Mouse (Mus musculus): ENCODE data around the gene Mepce. TPM values are rescaled to one million over a fixed set of nuclear protein-coding genes. Genes with fewer than 3 reads are reported as not detected.
"Not testable (repeated sequence)": the region's sequence is repeated elsewhere in the genome, so short reads cannot be mapped to it uniquely, and the experiment has no call there.

Gene Mepce
- polyA plus RNA-seq, 1 experiment from 2014 or later = 11.8 TPM

GRCm38 (mm10) chr5:137753111-137753832 is 34.2 kb downstream of the Mepce start:
- no peak overlapping the region for H3K27ac ChIP-seq
- H3K27me3 ChIP-seq = no peaks in the 10 kb centered on the region
- WGBS = 73% methylated on average over 11 of the region's 13 CpGs
- peaks cover 68% of the 10 kb centered on the region for H3K36me3 ChIP-seq
- H3K4me3 ChIP-seq = no peak overlapping the region
- no peak for ATAC-seq (ENCODE audit: low FRiP score, low read depth)
- no peak overlapping the region for H3K9ac ChIP-seq
- no peaks in the 10 kb centered on the region for H3K9me3 ChIP-seq
- H3K4me2 ChIP-seq (replicated peaks) = no peak overlapping the region
- peaks cover 16% of the 10 kb centered on the region for H3K4me1 ChIP-seq

- H3K9me3 ChIP-seq = no peaks in the 10 kb centered on the region
- H3K27me3 ChIP-seq = no peaks in the 10 kb centered on the region
- H3K36me3 ChIP-seq = peaks cover 60% of the 10 kb centered on the region
- no peak for ATAC-seq (ENCODE audit: low FRiP score, low read depth)
- H3K4me2 ChIP-seq (replicated peaks) = no peak overlapping the region
- 88% methylated on average over 6 of the region's 6 CpGs for WGBS
- H3K27ac ChIP-seq = no peak overlapping the region
- peaks cover 25% of the 10 kb centered on the region for H3K4me1 ChIP-seq
- no peak overlapping the region for H3K4me3 ChIP-seq
- H3K9ac ChIP-seq = no peak overlapping the region
Observed at GRCm38 (mm10) chr5:137751988-137752387, 35.5 kb downstream of the Mepce start.

- Histone ChIP-seq H3K27ac (no peak overlapping the region), H3K4me2 (replicated peaks) (no peak overlapping the region), H3K9me3 (no peaks in the 10 kb centered on the region), H3K9ac (no peak overlapping the region), H3K4me1 (peaks cover 25% of the 10 kb centered on the region), H3K27me3 (no peaks in the 10 kb centered on the region), H3K36me3 (peaks cover 56% of the 10 kb centered on the region), H3K4me3 (no peak overlapping the region)
- 91% methylated on average over 13 of the region's 13 CpGs for WGBS
- no peak for ATAC-seq (ENCODE audit: low FRiP score, low read depth)
Observed at GRCm38 (mm10) chr5:137751221-137751887, 36.1 kb downstream of the Mepce start.

GRCm38 (mm10) chr5:137750212-137750611 is 37.2 kb downstream of the Mepce start:
- Histone ChIP-seq H3K4me1 (peaks cover 29% of the 10 kb centered on the region), H3K36me3 (peaks cover 45% of the 10 kb centered on the region)
- not testable (repeated sequence) for H3K9me3 ChIP-seq; H3K4me3 ChIP-seq; H3K27ac ChIP-seq; H3K4me2 ChIP-seq (replicated peaks); H3K27me3 ChIP-seq; ATAC-seq (ENCODE audit: low FRiP score, low read depth); H3K9ac ChIP-seq
- WGBS = 93% methylated on average over 7 of the region's 8 CpGs

GRCm38 (mm10) chr5:137749196-137749836 is 38.1 kb downstream of the Mepce start:
- Histone ChIP-seq H3K36me3 (peaks cover 43% of the 10 kb centered on the region), H3K4me3 (peak overlapping the region; percentile 83), H3K9me3 (no peaks in the 10 kb centered on the region), H3K4me2 (replicated peaks) (peak overlapping the region; percentile 99), H3K27me3 (no peaks in the 10 kb centered on the region), H3K27ac (no peak overlapping the region; the same call in 1 of the 2 replicates), H3K9ac (peak overlapping the region; percentile 48; the same call in 1 of the 2 replicates), H3K4me1 (peaks cover 29% of the 10 kb centered on the region)
- no peak for ATAC-seq (ENCODE audit: low FRiP score, low read depth)
- WGBS = 45% methylated on average over 6 of the region's 6 CpGs

- Histone ChIP-seq H3K4me2 (replicated peaks) (peak overlapping the region; percentile 99), H3K9ac (peak overlapping the region; percentile 43), H3K27ac (peak overlapping the region; percentile 97; the same call in 1 of the 2 replicates), H3K4me3 (peak overlapping the region; percentile 83), H3K27me3 (no peaks in the 10 kb centered on the region), H3K4me1 (peaks cover 29% of the 10 kb centered on the region), H3K9me3 (no peaks in the 10 kb centered on the region), H3K36me3 (peaks cover 33% of the 10 kb centered on the region)
- no peak for ATAC-seq (ENCODE audit: low FRiP score, low read depth)
- WGBS = 24% methylated on average over 5 of the region's 5 CpGs
Observed at GRCm38 (mm10) chr5:137748130-137748770, 39.2 kb downstream of the Mepce start.

- peak overlapping the region; percentile 99 for H3K4me2 ChIP-seq (replicated peaks)
- peaks cover 26% of the 10 kb centered on the region for H3K36me3 ChIP-seq
- peaks cover 29% of the 10 kb centered on the region for H3K4me1 ChIP-seq
- peak overlapping the region; percentile 90 for H3K9ac ChIP-seq
- no peaks in the 10 kb centered on the region for H3K27me3 ChIP-seq
- no peaks in the 10 kb centered on the region for H3K9me3 ChIP-seq
- peak overlapping the region; percentile 97 for H3K27ac ChIP-seq
- peak overlapping the region; percentile 83 for H3K4me3 ChIP-seq
- ATAC-seq (ENCODE audit: low FRiP score, low read depth) = no peak
- 2% methylated on average over 26 of the region's 26 CpGs for WGBS
Observed at GRCm38 (mm10) chr5:137747326-137747961, 40.0 kb downstream of the Mepce start.

GRCm38 (mm10) chr5:137746851-137747325 is 40.6 kb downstream of the Mepce start:
- peak overlapping the region; percentile 90 for H3K9ac ChIP-seq
- peak overlapping the region; percentile 97 for H3K27ac ChIP-seq
- WGBS = 2% methylated on average over 16 of the region's 16 CpGs
- ATAC-seq (ENCODE audit: low FRiP score, low read depth) = no peak
- H3K4me1 ChIP-seq = peaks cover 32% of the 10 kb centered on the region
- H3K27me3 ChIP-seq = no peaks in the 10 kb centered on the region
- H3K36me3 ChIP-seq = peaks cover 20% of the 10 kb centered on the region
- H3K9me3 ChIP-seq = no peaks in the 10 kb centered on the region
- H3K4me2 ChIP-seq (replicated peaks) = peak overlapping the region; percentile 99
- H3K4me3 ChIP-seq = peak overlapping the region; percentile 83

GRCm38 (mm10) chr5:137746282-137746850 is 41.1 kb downstream of the Mepce start:
- peak overlapping the region; percentile 83 for H3K4me3 ChIP-seq
- H3K9me3 ChIP-seq = no peaks in the 10 kb centered on the region
- no peaks in the 10 kb centered on the region for H3K27me3 ChIP-seq
- H3K9ac ChIP-seq = peak overlapping the region; percentile 90
- ATAC-seq (ENCODE audit: low FRiP score, low read depth) = 0 out of 2 replicates have a peak, but pooled peaks have one; percentile 4
- H3K27ac ChIP-seq = peak overlapping the region; percentile 97
- peaks cover 15% of the 10 kb centered on the region for H3K36me3 ChIP-seq
- peak overlapping the region; percentile 99 for H3K4me2 ChIP-seq (replicated peaks)
- H3K4me1 ChIP-seq = peaks cover 37% of the 10 kb centered on the region
- WGBS = under 1% methylated on average over 20 of the region's 20 CpGs

GRCm38 (mm10) chr5:137745214-137746171 is 42.0 kb downstream of the Mepce start, which contains the start of gene Tsc22d4:
Gene Tsc22d4, plus strand, starts transcription at chr5:137745730.
- Histone ChIP-seq H3K36me3 (peaks cover 7% of the 10 kb centered on the region), H3K27me3 (no peaks in the 10 kb centered on the region), H3K4me2 (replicated peaks) (peak within 1 kb of the TSS; percentile 99), H3K27ac (peak within 1 kb of the TSS; percentile 97), H3K9ac (peak within 1 kb of the TSS; percentile 90), H3K4me3 (peak within 1 kb of the TSS; percentile 83), H3K4me1 (peaks cover 37% of the 10 kb centered on the region), H3K9me3 (no peaks in the 10 kb centered on the region)
- WGBS = 3% methylated on average over 28 of the region's 28 CpGs
- peak; percentile 87 for ATAC-seq (ENCODE audit: low FRiP score, low read depth)

Data from limb, embryonic 13.5 days (tissue).